Mouse (Mus musculus) adrenal gland, adult 2 months (tissue): Measurements from ENCODE around the gene Ugt2b36. TPM values are rescaled to one million over a fixed set of nuclear protein-coding genes. Genes with fewer than 3 reads are reported as not detected.
"Not testable (repeated sequence)": the region's sequence is repeated elsewhere in the genome, so short reads cannot be mapped to it uniquely, and the experiment has no call there.

ENCODE experiments used
- DNase-seq: peaks from one replicate; pipeline ENCODE4 v3.0.0; 2021
- long read RNA-seq: library from polyadenylated mRNA; stranded (forward); transcript quantifications from one replicate; pipeline ENCODE4 v2.0.0, GENCODE M21; 2021
- polyA plus RNA-seq: library from polyadenylated mRNA; depleted of rRNA; stranded (reverse); fragments of >200 nt; gene quantifications from 2 replicates; pipeline ENCODE4 v1.2.3, GENCODE M21; 2012; rRNA removed
- total RNA-seq, 2 experiments: library from RNA; stranded (reverse); gene quantifications; 2 replicates each; pipeline ENCODE4 v1.2.3; 2021

Ugt2b36 gene
- 1 to 10 TPM in 1 of 2 experiments, not detected in 1; 1.2 TPM for total RNA-seq
- polyA plus RNA-seq = not detected in 2 replicates
- long read RNA-seq = 0 reads

DNA sequence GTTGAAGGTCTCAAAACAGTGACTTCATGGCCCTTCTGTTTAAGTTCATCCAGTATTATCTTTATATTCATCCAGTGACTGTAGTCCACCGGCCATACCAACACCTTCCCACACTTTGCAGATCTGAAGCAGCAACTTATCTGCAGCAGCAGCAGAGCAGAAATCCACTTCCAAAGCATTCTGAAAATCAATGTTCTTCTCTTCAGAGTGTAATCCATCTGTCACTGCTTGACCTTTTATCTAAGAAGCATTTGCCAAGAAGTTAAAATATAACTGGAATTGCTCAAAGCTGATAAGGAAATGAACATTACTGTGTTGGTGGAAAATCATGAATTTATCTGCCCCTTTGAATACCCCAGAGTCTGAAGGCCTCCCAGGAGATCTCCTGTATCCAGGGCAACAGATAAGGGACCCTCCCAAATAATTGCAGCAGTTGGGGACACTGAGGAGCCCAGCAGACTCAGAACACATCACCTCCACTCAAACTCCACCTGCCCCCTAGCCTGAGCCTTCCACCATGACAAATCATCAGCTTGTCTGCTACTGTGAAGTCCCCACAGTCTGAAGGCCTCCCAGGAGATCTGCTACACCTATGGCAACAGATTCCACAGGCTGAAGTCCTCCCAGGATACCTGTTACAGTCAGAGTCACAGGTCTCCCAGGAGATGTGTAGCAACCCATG, at the start of gene Ugt2b36:
Gene Ugt2b36, minus strand, starts transcription at position 210 of the 682 bp plus-strand sequence.
- no peak for DNase-seq

DNA sequence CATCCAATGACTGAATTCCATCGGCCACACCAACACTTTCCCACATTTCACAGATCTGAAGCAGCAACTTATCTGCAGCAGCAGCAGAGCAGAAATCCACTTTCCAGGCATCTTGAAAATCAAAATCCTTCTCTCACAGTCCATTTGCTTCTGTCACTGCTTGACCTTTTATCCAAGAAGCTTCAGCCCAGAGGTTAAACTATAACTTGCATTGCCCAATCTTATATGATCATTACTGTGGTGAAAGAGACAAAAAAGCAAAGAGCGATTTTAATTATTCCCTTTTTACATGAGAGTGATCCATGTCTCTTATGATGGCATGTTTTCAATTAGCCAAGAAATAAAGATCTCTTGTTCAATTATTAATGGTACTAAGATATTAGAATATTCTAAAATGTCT, 47.8 kb upstream of the Ugt2b36 start, which contains the start of gene Ugt2b5:
Gene Ugt2b5, minus strand, starts transcription at position 123 of the 400 bp plus-strand sequence.
- not testable (repeated sequence) for DNase-seq

DNA sequence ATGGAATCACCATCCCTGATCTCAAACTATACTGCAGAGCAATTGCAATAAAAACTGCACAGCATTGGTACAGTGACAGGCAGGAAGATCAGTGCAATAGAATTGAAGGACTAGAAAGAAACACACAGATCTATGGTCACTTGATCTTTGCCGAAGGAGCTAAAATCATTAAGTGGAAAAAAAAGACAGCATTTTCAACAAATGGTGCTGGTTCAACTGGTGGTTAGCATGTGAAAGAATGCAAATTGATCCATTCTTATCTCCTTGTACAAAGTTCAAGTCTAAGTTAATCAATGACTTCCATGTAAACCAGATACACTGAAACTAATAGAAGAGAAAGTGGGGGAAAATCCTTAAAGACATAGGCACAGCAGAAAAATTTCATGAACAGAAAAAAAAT, 11.3 kb upstream of the Ugt2b36 start:
- DNase-seq = not testable (repeated sequence)

DNA sequence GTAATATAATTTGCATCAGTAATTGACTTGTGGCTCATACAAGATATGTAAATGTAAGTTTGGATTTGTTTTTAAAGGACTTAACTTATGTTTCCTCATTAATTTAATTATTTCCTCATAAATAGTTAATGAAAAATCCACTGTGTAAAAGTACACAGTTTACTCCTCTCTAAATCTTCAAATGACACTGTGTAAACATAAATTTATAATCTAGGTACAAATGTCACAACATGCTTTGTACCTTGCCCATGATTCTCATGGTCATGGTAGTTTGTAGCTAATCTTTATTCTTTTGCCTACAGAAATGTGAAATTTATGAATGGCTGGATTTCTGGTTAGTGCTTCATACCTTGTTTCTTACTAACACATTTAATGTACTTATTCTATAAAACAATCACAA, 1.2 kb downstream of the Ugt2b36 start:
- DNase-seq = no peak

DNA sequence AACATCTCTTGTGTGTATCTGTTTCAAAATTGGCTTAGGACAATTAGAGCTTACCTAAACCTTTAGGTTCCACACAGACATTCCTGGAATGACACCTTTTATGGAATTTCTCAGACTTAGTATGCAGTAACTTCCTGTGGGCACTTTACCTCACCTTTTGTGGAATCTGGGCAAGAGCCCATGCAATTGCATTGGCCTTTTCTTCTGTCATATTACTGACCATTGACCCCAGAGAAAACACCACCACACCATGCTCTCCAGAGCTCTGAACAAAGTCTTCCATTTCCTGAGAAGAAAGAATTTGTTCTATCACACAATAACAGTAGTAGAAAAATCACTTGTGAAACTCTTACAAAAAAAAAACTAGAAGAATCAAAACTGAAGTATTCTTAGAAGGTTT, 3.1 kb downstream of the Ugt2b36 start:
- DNase-seq = no peak

DNA sequence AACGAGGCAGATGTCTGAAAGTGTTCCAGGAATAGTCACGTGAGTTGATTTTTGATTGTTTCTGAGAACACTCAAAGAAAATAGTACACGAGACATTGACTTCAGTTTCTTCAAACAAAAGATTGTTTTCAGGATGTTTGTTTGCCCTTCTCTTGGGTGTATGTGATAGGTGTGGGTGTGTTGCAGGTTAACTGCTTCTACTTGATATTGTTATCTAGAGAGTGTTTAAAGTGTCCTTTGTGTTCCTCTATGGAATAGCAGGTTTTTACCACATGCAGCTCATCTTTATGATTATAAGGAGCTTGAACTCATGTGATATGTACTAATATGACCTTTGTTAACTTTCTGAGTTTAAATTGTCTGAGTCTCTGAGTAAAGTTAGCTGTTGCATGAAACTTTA, 6.1 kb downstream of the Ugt2b36 start:
- no peak for DNase-seq

DNA sequence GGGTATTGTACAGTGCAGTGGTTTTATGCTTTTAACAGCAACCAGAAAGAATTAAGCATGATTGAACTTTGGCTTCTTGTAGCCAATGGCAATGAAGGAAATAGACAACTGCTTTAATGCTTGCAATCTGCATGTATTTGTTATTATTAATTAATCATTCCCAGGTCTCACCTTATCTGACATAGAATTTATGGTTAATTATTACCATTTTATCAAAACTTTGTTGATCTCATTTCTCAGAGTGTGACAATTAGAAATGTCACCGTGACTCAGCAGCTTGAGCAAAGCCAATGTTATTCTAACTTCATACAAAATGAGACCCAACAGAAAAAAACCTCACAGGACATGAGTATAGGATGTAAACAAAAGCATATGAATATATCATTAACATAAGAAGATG, 61.7 kb downstream of the Ugt2b36 start:
- no peak for DNase-seq

DNA sequence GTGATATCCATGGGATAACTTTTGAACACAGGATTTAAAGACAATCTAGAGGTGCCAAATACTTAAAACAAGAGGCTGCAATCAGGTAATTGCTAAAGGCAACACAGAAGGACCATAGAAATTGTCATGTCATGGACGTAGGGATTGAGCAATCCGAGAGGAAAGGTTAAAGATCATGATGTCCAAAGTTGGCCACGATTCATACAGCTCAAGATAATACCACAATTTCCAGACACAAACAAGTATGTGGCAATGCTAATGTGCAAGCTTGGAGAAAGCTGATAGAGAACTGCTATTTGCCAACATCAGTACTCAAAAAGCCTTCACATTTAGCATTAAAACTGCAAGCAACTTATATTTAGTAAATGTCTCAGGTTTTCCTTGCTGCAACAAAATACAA, 65.0 kb downstream of the Ugt2b36 start:
- DNase-seq = no peak

Other genes with a start within 250 kb of the Ugt2b36 start
- under 1 TPM in 1 of 2 experiments, not detected in 1; 0.63 TPM for gene Ugt2b34, start 185.6 kb downstream of the Ugt2b36 start, total RNA-seq
- gene Ugt2b34, start 185.6 kb downstream of the Ugt2b36 start, polyA plus RNA-seq = not detected in 2 replicates
- gene Ugt2b1, start 166.0 kb downstream of the Ugt2b36 start, total RNA-seq = 1 to 10 TPM in 1 of 2 experiments, not detected in 1; 1.2 TPM
- gene Ugt2b1, start 166.0 kb downstream of the Ugt2b36 start, polyA plus RNA-seq = not detected in 2 replicates
- under 1 TPM in 1 of 2 experiments, not detected in 1; 0.20 TPM for gene Ugt2b35, start 91.7 kb downstream of the Ugt2b36 start, total RNA-seq
- gene Ugt2b35, start 91.7 kb downstream of the Ugt2b36 start, polyA plus RNA-seq = not detected in 2 replicates
- under 1 TPM in 1 of 2 experiments, not detected in 1; 0.98 TPM for gene Ugt2b5, start 47.8 kb upstream of the Ugt2b36 start, total RNA-seq
- gene Ugt2b5, start 47.8 kb upstream of the Ugt2b36 start, polyA plus RNA-seq = 0.07 TPM in 1 of 2 replicates, not detected in the other
- under 1 TPM in 1 of 2 experiments, not detected in 1; 0.20 TPM for gene Ugt2b37, start 162.2 kb upstream of the Ugt2b36 start, total RNA-seq
- gene Ugt2b37, start 162.2 kb upstream of the Ugt2b36 start, polyA plus RNA-seq = not detected in 2 replicates
- gene Ugt2a3, start 244.6 kb upstream of the Ugt2b36 start, total RNA-seq = under 1 TPM in 1 of 2 experiments, not detected in 1; 0.26 TPM
- not detected in 2 replicates for gene Ugt2a3, start 244.6 kb upstream of the Ugt2b36 start, polyA plus RNA-seq